Mouse (Mus musculus) intestine, embryonic 16.5 days (tissue): ENCODE results near the gene Fam89b. TPM values are rescaled to one million over a fixed set of nuclear protein-coding genes. Genes with fewer than 3 reads are reported as not detected.
A peak's percentile ranks its signal among the peaks of the same experiment; 100 is the strongest.

Source experiments
- ATAC-seq: fragments of 200-750 bp; cut with Nextera tagmentation; 2 replicates; pipeline ENCODE4 v1.8.0; 2017; ENCODE audit warnings: moderate TSS enrichment, moderate library complexity
- H3K27ac ChIP-seq: fragments of 300-500 bp; sonication (generic); 2 replicates; pipeline ENCODE4 v1.5.1; 2014; ENCODE audit warnings: mild to moderate bottlenecking, low read length
- H3K27me3 ChIP-seq: fragments of 300-500 bp; sonication (generic); replicated peaks from 2 replicates; pipeline ENCODE4 v1.6.1; 2014; ENCODE audit warnings: low read length, control low read depth, mixed read lengths; ENCODE audit not compliant: control insufficient read depth, insufficient read depth
- H3K36me3 ChIP-seq: fragments of 300-500 bp; sonication (generic); 2 replicates; pipeline ENCODE4 v1.6.1; 2014; ENCODE audit warnings: low read length, control low read depth; ENCODE audit not compliant: control insufficient read depth, insufficient read depth
- H3K4me1 ChIP-seq: fragments of 300-500 bp; sonication (generic); 2 replicates; pipeline ENCODE4 v1.6.1; 2014; ENCODE audit warnings: low read length, control low read depth, mixed read lengths; ENCODE audit not compliant: control insufficient read depth, insufficient read depth
- H3K4me2 ChIP-seq: fragments of 300-500 bp; sonication (generic); 2 replicates; pipeline ENCODE4 v1.6.1; 2014; ENCODE audit warnings: low read depth, low read length, control low read depth
- H3K4me3 ChIP-seq: fragments of 300-500 bp; sonication (generic); 2 replicates; pipeline ENCODE4 v1.5.1; 2014; ENCODE audit warnings: mild to moderate bottlenecking, low read length
- H3K9ac ChIP-seq: fragments of 300-500 bp; sonication (generic); 2 replicates; pipeline ENCODE4 v1.6.1; 2014; ENCODE audit warnings: low read depth, low read length
- H3K9me3 ChIP-seq: fragments of 300-500 bp; sonication (generic); 2 replicates; pipeline ENCODE4 v1.6.1; 2016; ENCODE audit warnings: low read length, control low read depth; ENCODE audit not compliant: control insufficient read depth
- WGBS: fragments of 180-500 bp; shearing (Covaris S2); extraction: QIAGEN DNeasy Blood & Tissue Kit; methylation state at CpG from one replicate; pipeline ENCODE4 v1.1.7; 2014; 5-methylcytosine and 5-hydroxymethylcytosine counted together
- polyA plus RNA-seq: library from polyadenylated mRNA; unstranded; fragments of >200 nt; fragmentation: Nextera tagmentation; extraction: Ambion mirVana; gene quantifications from 2 replicates; pipeline ENCODE4 v1.2.1, GENCODE M21; 2015

Fam89b gene
- polyA plus RNA-seq, 1 experiment from 2014 or later = 57.8 TPM

- Histone ChIP-seq H3K4me3 (no peak overlapping the region), H3K36me3 (peaks cover 29% of the 10 kb centered on the region; the same call in 1 of the 2 replicates), H3K4me1 (peaks cover 21% of the 10 kb centered on the region), H3K4me2 (0 out of 2 replicates have a peak overlapping the region, but pooled peaks have one; percentile 2), H3K9me3 (no peaks in the 10 kb centered on the region), H3K9ac (peak overlapping the region; percentile 48), H3K27ac (peak overlapping the region; percentile 84), H3K27me3 (no peaks in the 10 kb centered on the region)
- ATAC-seq = peak; percentile 85
- 32% methylated on average over 10 of the region's 10 CpGs for WGBS
Observed at GRCm38 (mm10) chr19:5704801-5705571, 24.5 kb downstream of the Fam89b start.

GRCm38 (mm10) chr19:5704163-5704800, 25.2 kb downstream of the Fam89b start, which contains the start of gene Kcnk7:
Gene Kcnk7, plus strand, starts transcription at chr19:5704367.
- Histone ChIP-seq H3K36me3 (peaks cover 30% of the 10 kb centered on the region; the same call in 1 of the 2 replicates), H3K27ac (peak within 1 kb of the TSS; percentile 84), H3K4me1 (peaks cover 21% of the 10 kb centered on the region), H3K4me2 (0 out of 2 replicates have a peak within 1 kb of the TSS, but pooled peaks have one; percentile 2), H3K27me3 (no peaks in the 10 kb centered on the region), H3K9ac (peak within 1 kb of the TSS; percentile 48), H3K4me3 (no peak within 1 kb of the TSS), H3K9me3 (no peaks in the 10 kb centered on the region)
- WGBS = 66% methylated on average over 17 of the region's 17 CpGs
- peak; percentile 8; the same call in 1 of the 2 replicates for ATAC-seq

DNA sequence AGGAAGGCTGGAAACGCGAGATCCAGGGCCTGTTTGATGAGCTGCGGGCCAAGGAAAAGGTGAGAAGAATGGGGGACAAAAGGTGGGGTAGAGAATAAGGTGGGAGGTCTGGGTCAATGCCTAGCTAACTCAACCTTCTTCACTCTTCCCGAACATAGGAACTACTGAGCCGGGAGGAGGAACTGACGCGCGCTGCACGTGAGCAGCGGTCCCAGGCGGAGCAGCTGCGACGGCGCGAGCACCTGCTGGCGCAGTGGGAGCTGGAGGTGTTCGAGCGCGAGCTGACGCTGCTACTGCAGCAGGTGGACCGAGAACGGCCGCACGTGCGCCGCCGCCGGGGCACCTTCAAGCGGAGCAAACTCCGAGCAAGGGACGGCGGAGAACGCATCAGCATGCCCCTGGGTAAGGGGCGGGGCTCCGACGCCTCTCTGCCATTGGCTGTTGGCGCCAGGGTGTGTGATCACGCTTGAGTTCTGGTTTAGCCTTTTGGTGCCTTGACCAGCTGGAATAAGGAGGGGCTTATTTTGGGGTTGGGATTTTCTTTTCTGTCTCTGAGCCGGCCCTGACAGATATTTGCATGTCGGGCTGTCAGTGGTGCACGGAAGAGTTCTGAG, 33.5 kb downstream of the Fam89b start:
- peaks cover 44% of the 10 kb centered on the region for H3K36me3 ChIP-seq
- WGBS = 38% methylated on average over 41 of the region's 41 CpGs
- no peak for ATAC-seq

GRCm38 (mm10) chr19:5693801-5694200, 35.7 kb downstream of the Fam89b start:
- Histone ChIP-seq H3K27me3 (no peaks in the 10 kb centered on the region), H3K9me3 (no peaks in the 10 kb centered on the region), H3K9ac (no peak overlapping the region), H3K4me1 (peaks cover 37% of the 10 kb centered on the region), H3K27ac (no peak overlapping the region), H3K4me3 (no peak overlapping the region), H3K36me3 (peaks cover 36% of the 10 kb centered on the region), H3K4me2 (no peak overlapping the region)
- ATAC-seq = no peak
- 83% methylated on average over 6 of the region's 6 CpGs for WGBS

More for the DNA sequence above, 33.5 kb downstream of the Fam89b start:
- Histone ChIP-seq H3K9ac (0 out of 2 replicates have a peak overlapping the region, but pooled peaks have one; percentile 3), H3K27me3 (no peaks in the 10 kb centered on the region), H3K4me1 (peaks cover 29% of the 10 kb centered on the region), H3K9me3 (no peaks in the 10 kb centered on the region), H3K4me2 (no peak overlapping the region), H3K4me3 (no peak overlapping the region), H3K27ac (no peak overlapping the region)

DNA sequence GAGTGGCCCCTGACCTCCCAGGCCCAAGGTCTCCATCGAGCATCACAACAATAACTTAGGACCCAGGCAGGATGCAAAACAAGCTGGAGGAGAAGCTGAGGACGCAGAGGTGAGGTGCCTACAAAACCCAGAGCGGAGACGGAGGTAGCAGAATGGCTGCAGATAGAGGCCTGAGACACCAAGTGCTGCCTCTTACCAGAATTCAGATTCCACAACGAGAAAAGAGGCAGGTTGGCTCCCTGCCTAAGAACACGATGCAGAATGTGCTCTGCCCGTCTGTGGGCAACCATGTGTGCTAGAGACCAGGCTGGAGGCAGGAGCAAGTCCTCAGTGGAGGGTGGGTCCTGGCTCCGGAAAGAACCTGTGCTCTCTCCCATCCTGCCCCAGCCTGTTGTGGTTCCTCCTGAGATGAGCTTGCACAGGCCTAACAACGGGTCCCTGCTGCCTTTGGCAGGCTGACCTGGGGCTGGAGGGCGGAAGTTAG, 36.5 kb downstream of the Fam89b start:
- Histone ChIP-seq H3K9me3 (no peaks in the 10 kb centered on the region), H3K4me1 (peaks cover 38% of the 10 kb centered on the region), H3K9ac (peak overlapping the region; percentile 96), H3K4me2 (peak overlapping the region; percentile 86), H3K4me3 (peak overlapping the region; percentile 77), H3K36me3 (peaks cover 32% of the 10 kb centered on the region), H3K27me3 (no peaks in the 10 kb centered on the region), H3K27ac (peak overlapping the region; percentile 76)
- ATAC-seq = no peak
- WGBS = 67% methylated on average over 10 of the region's 10 CpGs

DNA sequence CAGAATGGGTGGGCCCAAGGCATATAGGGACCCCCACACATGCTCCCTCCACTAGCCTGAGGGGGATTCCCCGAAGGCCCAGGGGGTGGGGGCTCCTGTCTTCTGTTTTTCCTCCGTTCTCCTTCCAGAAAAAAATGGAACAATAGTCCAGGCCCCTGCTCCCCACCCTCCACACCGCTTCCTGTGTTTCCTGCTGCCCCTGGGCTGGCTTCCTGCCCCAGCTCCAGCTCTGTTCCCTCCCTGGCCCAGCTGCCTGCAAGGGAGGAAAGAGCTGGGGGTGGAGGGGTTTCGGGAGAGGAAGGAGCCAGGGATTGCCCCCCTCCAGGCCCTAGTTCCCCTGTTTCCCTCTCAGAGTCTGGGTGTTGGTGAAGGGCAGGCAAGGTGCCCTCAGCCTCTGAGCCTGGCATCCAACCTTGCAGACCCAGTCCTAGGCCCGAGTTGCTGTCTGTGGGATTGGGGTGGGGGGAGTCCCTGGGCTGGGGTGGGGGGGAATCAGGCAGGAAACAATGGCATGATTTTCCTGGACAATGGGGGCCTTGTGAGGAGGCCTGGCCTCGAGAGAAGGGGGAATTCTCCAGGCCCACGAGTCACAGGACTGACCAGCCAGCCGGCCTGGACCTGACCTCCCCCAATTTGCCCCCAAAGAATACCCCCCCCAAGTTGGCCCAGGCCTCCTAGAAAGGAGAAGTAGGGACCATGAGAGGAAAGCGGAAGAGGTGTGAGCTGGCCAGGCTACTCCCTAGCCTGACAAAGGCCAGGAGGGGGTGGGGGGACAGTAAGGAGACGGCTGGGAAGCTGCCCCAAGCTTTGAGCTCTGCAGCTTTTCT, 37.2 kb downstream of the Fam89b start:
- Histone ChIP-seq H3K4me2 (peak overlapping the region; percentile 86), H3K27ac (peak overlapping the region; percentile 76), H3K4me3 (peak overlapping the region; percentile 77), H3K4me1 (peaks cover 45% of the 10 kb centered on the region), H3K9ac (peak overlapping the region; percentile 96), H3K9me3 (no peaks in the 10 kb centered on the region), H3K27me3 (no peaks in the 10 kb centered on the region), H3K36me3 (peaks cover 29% of the 10 kb centered on the region)
- whole genome bisulfite sequencing = 65% methylated on average over 10 of the region's 10 CpGs
- no peak for ATAC-seq

- Histone ChIP-seq H3K4me3 (peak overlapping the region; percentile 77), H3K27me3 (no peaks in the 10 kb centered on the region), H3K9ac (peak overlapping the region; percentile 96), H3K4me1 (peaks cover 48% of the 10 kb centered on the region), H3K9me3 (no peaks in the 10 kb centered on the region), H3K27ac (peak overlapping the region; percentile 95), H3K36me3 (peaks cover 27% of the 10 kb centered on the region), H3K4me2 (peak overlapping the region; percentile 86)
- WGBS = 72% methylated on average over 5 of the region's 5 CpGs
- no peak for ATAC-seq
Observed at GRCm38 (mm10) chr19:5691601-5692000, 37.9 kb downstream of the Fam89b start.

DNA sequence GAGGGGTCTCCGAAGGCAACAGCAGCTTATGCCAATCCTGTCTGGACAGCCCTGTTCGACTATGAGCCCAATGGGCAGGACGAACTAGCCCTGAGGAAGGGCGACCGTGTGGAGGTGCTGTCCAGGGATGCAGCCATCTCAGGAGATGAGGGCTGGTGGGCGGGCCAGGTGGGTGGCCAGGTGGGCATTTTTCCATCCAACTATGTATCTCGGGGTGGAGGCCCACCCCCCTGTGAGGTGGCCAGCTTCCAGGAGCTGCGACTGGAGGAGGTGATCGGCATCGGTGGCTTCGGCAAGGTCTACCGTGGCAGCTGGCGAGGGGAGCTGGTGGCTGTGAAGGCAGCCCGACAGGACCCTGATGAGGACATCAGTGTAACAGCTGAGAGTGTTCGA, 39.1 kb downstream of the Fam89b start:
- H3K4me2 ChIP-seq = peak overlapping the region; percentile 86
- H3K27me3 ChIP-seq = no peaks in the 10 kb centered on the region
- peak overlapping the region; percentile 77 for H3K4me3 ChIP-seq
- ATAC-seq = no peak
- H3K9ac ChIP-seq = peak overlapping the region; percentile 96
- WGBS = 48% methylated on average over 15 of the region's 15 CpGs
- H3K4me1 ChIP-seq = peaks cover 44% of the 10 kb centered on the region
- H3K27ac ChIP-seq = peak overlapping the region; percentile 95
- no peaks in the 10 kb centered on the region for H3K9me3 ChIP-seq
- peaks cover 20% of the 10 kb centered on the region for H3K36me3 ChIP-seq
